Mouse (Mus musculus) kidney, adult 2 months (tissue): ENCODE measurements around the gene Tas2r122. TPM values are rescaled to one million over a fixed set of nuclear protein-coding genes. Genes with fewer than 3 reads are reported as not detected.
"Not testable (repeated sequence)": the region's sequence is repeated elsewhere in the genome, so short reads cannot be mapped to it uniquely, and the experiment has no call there.

ENCODE experiments used
- DNase-seq: peaks from one replicate; pipeline ENCODE4 v3.0.0; 2021
- H3K27ac ChIP-seq: fragments of 200-500 bp; 2 replicates; pipeline ENCODE4 v1.5.1; 2012; ENCODE audit warnings: low read depth, low read length, control low read depth, inconsistent platforms; ENCODE audit not compliant: insufficient read depth
- H3K27me3 ChIP-seq: fragments of 200-500 bp; replicated peaks from 2 replicates; pipeline ENCODE4 v1.6.1; 2012; ENCODE audit warnings: mild to moderate bottlenecking, moderate library complexity, low read length, inconsistent platforms; ENCODE audit not compliant: control insufficient read depth, insufficient read depth
- H3K36me3 ChIP-seq: fragments of 200-500 bp; 2 replicates; pipeline ENCODE4 v1.6.1; 2012; ENCODE audit warnings: mild to moderate bottlenecking, moderate library complexity, low read length, inconsistent platforms; ENCODE audit not compliant: control insufficient read depth, insufficient read depth
- H3K4me1 ChIP-seq: fragments of 200-500 bp; 2 replicates; pipeline ENCODE4 v1.6.1; 2011; ENCODE audit warnings: low read length; ENCODE audit not compliant: control insufficient read depth, insufficient read depth
- H3K4me3 ChIP-seq: fragments of 200-500 bp; 2 replicates; pipeline ENCODE4 v1.5.1; 2011; ENCODE audit warnings: mild to moderate bottlenecking, low read depth, low read length, control low read depth; ENCODE audit not compliant: insufficient read depth
- CTCF ChIP-seq: fragments of 200-500 bp; conservative IDR thresholded peaks from 2 replicates; pipeline ENCODE4 v1.5.1; 2011; ENCODE audit warnings: low read depth, mild to moderate bottlenecking, control low read depth, low read length, moderate library complexity, mixed read lengths; ENCODE audit not compliant: insufficient read depth, insufficient read length
- POLR2A ChIP-seq: fragments of 200-500 bp; IDR thresholded peaks from one replicate; pipeline ENCODE4 v1.6.1; 2011; ENCODE audit warnings: low read depth, low read length, control low read depth
- WGBS: fragments of 180-500 bp; shearing (Covaris S2); methylation state at CpG from one replicate; pipeline ENCODE4 v1.1.7; 2018; 5-methylcytosine and 5-hydroxymethylcytosine counted together
- polyA plus RNA-seq: library from polyadenylated mRNA; depleted of rRNA; stranded (reverse); fragments of >200 nt; gene quantifications from 2 replicates; pipeline ENCODE4 v1.2.3, GENCODE M21; 2012; rRNA removed

Gene Tas2r122
- not detected in 2 replicates for polyA plus RNA-seq

DNA sequence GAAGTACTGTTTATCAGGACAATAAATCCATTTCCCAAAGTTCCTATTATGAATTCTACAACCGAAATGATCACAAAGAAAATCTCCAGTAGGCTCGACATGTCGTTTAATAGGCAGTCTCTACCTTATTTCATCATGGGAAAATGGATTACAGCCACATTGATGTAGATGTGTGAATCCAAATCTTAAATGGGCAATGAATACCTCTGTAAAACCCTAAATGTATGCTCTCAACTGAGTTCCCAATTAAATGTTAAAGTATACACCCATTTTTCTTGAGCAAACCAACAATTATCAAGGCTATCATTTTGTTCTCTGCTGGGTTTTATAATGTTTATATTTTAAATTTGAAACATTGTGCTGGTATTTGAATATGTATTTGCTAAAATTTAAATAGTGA is at the start of gene Tas2r122:
Gene Tas2r122 (minus strand): TSS at position 101 of the 400 bp plus-strand sequence.
- H3K36me3 ChIP-seq, result no peaks in the 10 kb centered on the region
- DNase-seq, result no peak
- WGBS, result 71% methylated on average over 3 of the region's 3 CpGs
- H3K27ac ChIP-seq, result no peak within 1 kb of the TSS
- H3K4me3 ChIP-seq, result no peak within 1 kb of the TSS
- TF ChIP-seq CTCF (no peak), POLR2A (no peak)
- H3K27me3 ChIP-seq, result no peaks in the 10 kb centered on the region
- H3K4me1 ChIP-seq, result no peaks in the 10 kb centered on the region

DNA sequence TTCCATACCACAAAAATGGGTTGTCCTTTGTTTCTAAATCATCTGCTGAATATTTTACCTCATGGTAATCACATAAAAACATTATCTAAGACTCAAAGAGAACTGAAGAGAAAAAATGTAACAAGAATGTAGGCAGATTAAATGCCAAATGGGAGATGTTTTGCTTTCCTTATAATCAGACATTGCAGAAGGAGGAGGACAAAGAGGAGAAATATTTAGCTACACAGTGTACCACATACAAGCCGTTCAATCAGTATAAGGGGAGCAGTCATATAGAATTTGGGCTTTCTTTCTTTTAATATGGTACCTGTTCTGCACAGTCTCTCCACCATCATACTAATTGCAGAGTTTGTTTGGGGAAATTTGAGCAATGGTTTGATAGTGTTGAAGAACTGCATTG is 42.7 kb upstream of the Tas2r122 start, which contains the start of gene Tas2r124:
Gene Tas2r124 (plus strand): TSS at position 301 of the 400 bp plus-strand sequence.
- TF ChIP-seq CTCF (no peak), POLR2A (no peak)
- Histone ChIP-seq H3K4me3 (no peak within 1 kb of the TSS), H3K36me3 (no peaks in the 10 kb centered on the region), H3K27ac (no peak within 1 kb of the TSS), H3K4me1 (no peaks in the 10 kb centered on the region), H3K27me3 (no peaks in the 10 kb centered on the region)
- 82% methylated on average over 1 of the region's 1 CpGs for WGBS
- no peak for DNase-seq

DNA sequence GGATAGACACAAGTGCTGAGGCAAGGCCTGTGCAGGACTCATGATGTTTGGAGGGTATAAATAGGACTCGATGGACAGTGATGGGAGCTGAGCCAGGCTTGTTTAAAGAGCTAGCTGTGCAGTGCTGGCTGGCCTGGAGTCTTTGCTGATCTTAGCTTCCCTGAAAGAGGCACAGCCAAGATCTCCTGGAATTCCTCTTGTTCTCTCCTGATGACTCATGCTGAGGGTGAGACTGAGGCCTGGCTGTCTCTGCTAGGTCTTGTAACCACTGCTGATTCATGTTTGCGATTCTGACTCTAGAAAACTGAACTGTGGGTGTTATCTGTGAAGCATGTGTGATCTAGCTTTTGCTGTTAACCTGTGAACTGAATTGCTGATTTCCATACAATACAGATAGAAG is 38.5 kb upstream of the Tas2r122 start:
- Histone ChIP-seq H3K27me3 (no peaks in the 10 kb centered on the region), H3K4me3 (no peak overlapping the region), H3K4me1 (no peaks in the 10 kb centered on the region), H3K27ac (no peak overlapping the region), H3K36me3 (no peaks in the 10 kb centered on the region)
- WGBS, result 77% methylated on average over 2 of the region's 2 CpGs
- TF ChIP-seq POLR2A (no peak), CTCF (no peak)
- no peak for DNase-seq

DNA sequence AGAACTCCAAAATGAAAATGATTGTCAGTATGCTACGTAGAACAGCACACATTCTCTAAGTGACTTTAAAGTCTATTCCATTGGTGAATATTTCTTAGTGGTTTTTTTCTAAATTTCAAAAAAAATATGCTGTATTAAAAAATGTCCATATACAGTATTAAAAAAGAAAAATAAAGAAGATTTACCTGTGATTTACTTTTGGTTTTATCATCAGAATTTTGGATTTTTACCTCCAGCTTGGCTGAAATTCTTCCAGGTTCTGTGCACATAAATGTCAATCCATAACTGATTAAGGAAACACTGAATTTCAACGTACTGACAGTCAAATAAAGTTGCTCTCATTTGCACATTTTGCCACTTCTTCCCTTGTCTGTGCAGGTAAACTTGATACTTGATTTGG is 26.2 kb upstream of the Tas2r122 start, which contains the start of gene Tas2r115:
Gene Tas2r115 (minus strand): TSS at position 101 of the 400 bp plus-strand sequence.
- WGBS, result 68% methylated on average over 2 of the region's 2 CpGs
- H3K27ac ChIP-seq, result no peak within 1 kb of the TSS
- no peaks in the 10 kb centered on the region for H3K36me3 ChIP-seq
- no peaks in the 10 kb centered on the region for H3K27me3 ChIP-seq
- H3K4me1 ChIP-seq, result no peaks in the 10 kb centered on the region
- TF ChIP-seq POLR2A (no peak), CTCF (no peak)
- DNase-seq, result no peak
- no peak within 1 kb of the TSS for H3K4me3 ChIP-seq

DNA sequence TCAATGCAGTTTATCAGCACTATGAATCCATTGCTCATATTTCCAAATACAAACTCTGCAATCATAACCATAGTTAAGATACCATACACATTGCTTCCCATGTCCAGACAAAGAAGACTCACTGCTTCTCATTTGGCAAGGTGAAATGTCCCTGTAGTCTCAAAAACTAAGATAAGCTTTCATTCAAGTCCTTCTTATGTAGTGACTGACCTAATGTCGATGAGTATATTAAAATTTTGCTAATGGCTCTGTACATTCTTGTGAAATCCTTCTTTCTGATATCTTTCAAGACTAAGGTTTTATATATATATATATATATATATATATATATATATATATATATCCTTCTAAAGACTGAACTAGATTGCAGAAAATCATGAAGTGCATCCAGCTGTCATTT is 10.8 kb downstream of the Tas2r122 start, which contains the start of gene Tas2r121:
Gene Tas2r121 (minus strand): TSS at position 101 of the 400 bp plus-strand sequence.
- DNase-seq, result no peak
- Histone ChIP-seq H3K36me3 (no peaks in the 10 kb centered on the region), H3K27ac (no peak within 1 kb of the TSS), H3K27me3 (no peaks in the 10 kb centered on the region), H3K4me1 (no peaks in the 10 kb centered on the region), H3K4me3 (no peak within 1 kb of the TSS)
- no peak for TF ChIP-seq POLR2A
- TF ChIP-seq CTCF, result no peak
- WGBS, result 75% methylated on average over 1 of the region's 1 CpGs

DNA sequence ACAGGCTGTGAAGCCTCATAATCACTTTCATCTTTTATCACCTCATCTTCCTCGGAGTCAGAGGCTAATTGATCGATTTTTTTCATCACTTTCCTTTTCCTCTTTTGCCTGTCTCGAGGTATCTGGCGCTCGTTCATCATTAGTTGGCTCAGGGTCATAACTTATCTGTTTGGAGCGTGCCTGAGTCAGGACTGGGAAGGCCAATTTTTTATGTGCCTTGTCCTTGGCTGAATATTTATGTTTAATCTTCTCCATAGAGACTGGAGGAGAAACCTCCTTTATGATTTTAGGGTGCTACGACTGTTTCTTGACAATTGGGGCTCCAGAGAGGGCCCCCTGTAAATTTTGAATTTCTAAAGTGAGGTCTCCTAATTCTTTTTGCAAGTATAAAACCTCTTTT is 20.1 kb downstream of the Tas2r122 start:
- H3K4me1 ChIP-seq, H3K36me3 ChIP-seq, H3K27ac ChIP-seq, H3K4me3 ChIP-seq, H3K27me3 ChIP-seq, DNase-seq: not testable (repeated sequence)
- 70% methylated on average over 7 of the region's 7 CpGs for WGBS

Other genes starting within 250 kb of the Tas2r122 start
- not detected in 2 replicates for gene Prh1, start 142.1 kb downstream of the Tas2r122 start, polyA plus RNA-seq
- gene Prp2, start 116.0 kb downstream of the Tas2r122 start, polyA plus RNA-seq, result not detected in 2 replicates
- not detected in 2 replicates for gene A630073D07Rik, start 60.4 kb downstream of the Tas2r122 start, polyA plus RNA-seq
- gene Tas2r120, start 55.0 kb downstream of the Tas2r122 start, polyA plus RNA-seq, result not detected in 2 replicates
- gene Tas2r121, start 10.9 kb downstream of the Tas2r122 start, polyA plus RNA-seq, result not detected in 2 replicates
- not detected in 2 replicates for gene Tas2r115, start 26.1 kb upstream of the Tas2r122 start, polyA plus RNA-seq
- gene Tas2r124, start 42.8 kb upstream of the Tas2r122 start, polyA plus RNA-seq, result not detected in 2 replicates
- not detected in 2 replicates for gene Tas2r102, start 50.2 kb upstream of the Tas2r122 start, polyA plus RNA-seq
- gene Tas2r136, start 66.2 kb upstream of the Tas2r122 start, polyA plus RNA-seq, result not detected in 2 replicates
- not detected in 2 replicates for gene Tas2r117, start 90.9 kb upstream of the Tas2r122 start, polyA plus RNA-seq
- not detected in 2 replicates for gene Tas2r123, start 135.2 kb upstream of the Tas2r122 start, polyA plus RNA-seq
- not detected in 2 replicates for gene Tas2r116, start 143.5 kb upstream of the Tas2r122 start, polyA plus RNA-seq
- not detected in 2 replicates for gene Tas2r110, start 156.1 kb upstream of the Tas2r122 start, polyA plus RNA-seq
- not detected in 2 replicates for gene Tas2r113, start 181.1 kb upstream of the Tas2r122 start, polyA plus RNA-seq
- gene Tas2r125, start 197.7 kb upstream of the Tas2r122 start, polyA plus RNA-seq, result not detected in 2 replicates
- gene Tas2r129, start 239.2 kb upstream of the Tas2r122 start, polyA plus RNA-seq, result not detected in 2 replicates
- gene Tas2r131, start 246.0 kb upstream of the Tas2r122 start, polyA plus RNA-seq, result not detected in 2 replicates